Mouse (Mus musculus): ENCODE results near the gene Abca7. TPM values are rescaled to one million over a fixed set of nuclear protein-coding genes. Genes with fewer than 3 reads are reported as not detected.
A peak's percentile ranks its signal among the peaks of the same experiment; 100 is the strongest.
"Not testable (repeated sequence)": the region's sequence is repeated elsewhere in the genome, so short reads cannot be mapped to it uniquely, and the experiment has no call there.

The Abca7 gene
- polyA plus RNA-seq, 1 experiment from 2014 or later: 3.9 TPM

DNA sequence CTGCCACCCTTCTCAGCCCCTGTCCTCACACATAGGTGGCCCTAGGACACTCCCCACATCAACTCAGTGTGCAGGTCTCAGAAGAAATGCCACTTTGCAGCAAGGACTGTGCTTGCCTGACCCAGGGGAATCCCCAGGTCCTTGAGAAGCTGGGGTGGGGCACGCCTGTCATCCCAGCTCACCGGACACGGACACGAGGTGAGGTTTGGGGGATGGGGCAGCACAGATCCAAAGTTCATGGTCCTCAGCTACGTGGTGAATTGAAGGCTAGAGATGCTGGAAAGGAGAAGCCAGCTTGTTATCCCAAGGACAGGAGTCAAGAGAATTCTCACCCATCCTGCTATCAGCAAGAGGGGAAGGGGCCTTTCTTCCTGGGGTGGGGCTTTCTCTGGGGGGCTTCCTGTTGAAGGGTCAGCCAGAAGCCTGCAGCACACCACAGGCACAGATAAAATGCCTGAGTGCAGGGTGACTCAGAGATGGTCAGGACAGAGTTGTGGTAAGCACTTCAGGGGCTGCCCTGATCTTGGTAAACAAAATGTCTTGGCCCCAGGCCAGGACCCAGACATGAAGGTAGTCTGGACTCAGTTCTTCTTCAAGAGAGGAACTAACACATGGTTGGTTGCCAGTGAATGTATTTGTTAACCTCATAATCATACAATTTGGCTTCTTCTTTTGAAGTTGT, 36.6 kb downstream of the Abca7 start:
- Histone ChIP-seq H3K4me2 (ENCODE audit: low read depth, low read length, severe bottlenecking) (no peak overlapping the region), H3K27me3 (ENCODE audit: control insufficient read depth, insufficient read depth, low read length) (no peaks in the 10 kb centered on the region), H3K9me3 (ENCODE audit: control insufficient read depth, low read length) (no peaks in the 10 kb centered on the region), H3K9ac (ENCODE audit: low read length) (no peak overlapping the region), H3K4me1 (replicated peaks; ENCODE audit: control insufficient read depth, insufficient read depth, low read length) (peaks cover under 1% of the 10 kb centered on the region), H3K36me3 (ENCODE audit: control insufficient read depth, insufficient read depth, low read length) (peaks cover 5% of the 10 kb centered on the region; the same call in 1 of the 2 replicates), H3K4me3 (ENCODE audit: low read depth, low read length) (no peak overlapping the region), H3K27ac (ENCODE audit: low read depth, low read length) (no peak overlapping the region)
- WGBS: 69% methylated on average over 5 of the region's 5 CpGs
- ATAC-seq (replicated peaks; ENCODE audit: low FRiP score) (no peak), DNase-seq (ENCODE audit: low spot score) (no peak)

DNA sequence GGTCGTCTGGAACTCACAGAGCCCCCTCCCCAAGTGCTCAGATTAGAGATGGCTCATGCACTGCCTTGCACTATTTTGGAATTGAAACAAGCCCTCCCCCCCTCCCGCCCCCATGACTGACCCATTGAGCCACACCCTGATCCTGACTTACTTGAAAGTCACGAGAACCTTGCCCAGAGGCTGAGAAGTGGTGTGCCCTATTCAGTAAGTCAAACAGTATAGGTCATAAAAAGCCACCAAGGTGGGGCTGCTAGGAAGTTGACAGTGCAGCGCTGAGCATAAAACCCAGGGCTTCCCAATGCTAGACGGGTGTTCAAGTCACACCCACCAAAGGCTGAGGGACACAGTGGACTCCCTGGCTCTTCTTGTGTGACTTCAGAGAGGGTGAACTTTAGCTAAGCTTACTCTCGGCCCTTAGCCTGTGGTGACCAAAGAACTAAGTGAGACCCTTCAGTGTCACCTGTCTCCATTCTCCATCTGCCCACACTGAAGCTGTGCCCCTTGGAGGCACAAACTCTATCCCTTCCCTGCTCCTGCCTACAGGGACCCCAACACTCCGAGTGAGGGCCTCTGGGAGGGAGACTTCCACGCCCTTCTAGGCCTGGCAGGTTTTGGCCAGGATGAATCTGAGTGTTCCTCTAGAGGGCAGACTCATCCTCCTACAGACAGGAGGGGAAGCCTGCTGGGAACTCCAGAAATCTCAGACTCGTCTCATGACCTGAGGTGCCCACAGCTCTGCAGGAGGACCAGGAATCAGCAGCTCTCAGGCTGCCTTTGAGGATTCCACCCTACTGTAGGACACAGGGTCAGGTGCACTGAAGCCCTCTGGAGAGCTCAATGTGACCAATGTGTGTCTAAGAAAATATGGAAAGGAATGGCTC, 37.5 kb downstream of the Abca7 start:
- Histone ChIP-seq H3K36me3 (ENCODE audit: control insufficient read depth, insufficient read depth, low read length) (peaks cover 5% of the 10 kb centered on the region; the same call in 1 of the 2 replicates), H3K9me3 (ENCODE audit: control insufficient read depth, low read length) (no peaks in the 10 kb centered on the region), H3K9ac (ENCODE audit: low read length) (no peak overlapping the region), H3K4me3 (ENCODE audit: low read depth, low read length) (no peak overlapping the region), H3K4me2 (ENCODE audit: low read depth, low read length, severe bottlenecking) (no peak overlapping the region), H3K27me3 (ENCODE audit: control insufficient read depth, insufficient read depth, low read length) (no peaks in the 10 kb centered on the region), H3K27ac (ENCODE audit: low read depth, low read length) (no peak overlapping the region), H3K4me1 (replicated peaks; ENCODE audit: control insufficient read depth, insufficient read depth, low read length) (peaks cover 9% of the 10 kb centered on the region)
- DNase-seq (ENCODE audit: low spot score) (no peak), ATAC-seq (replicated peaks; ENCODE audit: low FRiP score) (no peak)
- 57% methylated on average over 9 of the region's 9 CpGs for WGBS

DNA sequence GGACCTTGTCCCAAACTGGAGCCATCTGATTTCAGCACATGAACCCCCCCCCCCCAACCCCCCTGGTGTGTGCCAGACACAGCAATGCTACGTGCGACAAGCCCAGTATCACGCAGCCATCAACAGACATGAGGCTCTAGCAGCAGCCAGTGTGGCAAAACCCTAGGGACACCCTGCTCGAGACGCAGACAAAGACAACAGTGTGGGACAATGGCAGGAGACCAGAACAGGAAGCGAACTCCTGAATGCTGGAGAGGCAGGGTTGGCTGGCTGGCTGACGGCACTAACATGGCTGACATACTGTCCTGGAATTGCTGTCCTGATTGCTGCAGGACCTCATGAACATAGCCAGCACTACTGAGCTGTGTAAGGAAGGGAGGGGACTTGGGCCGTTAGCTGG, 38.9 kb downstream of the Abca7 start:
- H3K9me3 ChIP-seq (ENCODE audit: control insufficient read depth, low read length): no peaks in the 10 kb centered on the region
- DNase-seq (ENCODE audit: low spot score) (no peak), ATAC-seq (replicated peaks; ENCODE audit: low FRiP score) (no peak)
- H3K4me2 ChIP-seq (ENCODE audit: low read depth, low read length, severe bottlenecking): no peak overlapping the region
- no peak overlapping the region for H3K27ac ChIP-seq (ENCODE audit: low read depth, low read length)
- WGBS: 87% methylated on average over 8 of the region's 8 CpGs
- no peak overlapping the region for H3K4me3 ChIP-seq (ENCODE audit: low read depth, low read length)
- H3K36me3 ChIP-seq (ENCODE audit: control insufficient read depth, insufficient read depth, low read length): peaks cover 5% of the 10 kb centered on the region; the same call in 1 of the 2 replicates
- H3K9ac ChIP-seq (ENCODE audit: low read length): no peak overlapping the region
- peaks cover 9% of the 10 kb centered on the region for H3K4me1 ChIP-seq (replicated peaks; ENCODE audit: control insufficient read depth, insufficient read depth, low read length)
- H3K27me3 ChIP-seq (ENCODE audit: control insufficient read depth, insufficient read depth, low read length): no peaks in the 10 kb centered on the region

DNA sequence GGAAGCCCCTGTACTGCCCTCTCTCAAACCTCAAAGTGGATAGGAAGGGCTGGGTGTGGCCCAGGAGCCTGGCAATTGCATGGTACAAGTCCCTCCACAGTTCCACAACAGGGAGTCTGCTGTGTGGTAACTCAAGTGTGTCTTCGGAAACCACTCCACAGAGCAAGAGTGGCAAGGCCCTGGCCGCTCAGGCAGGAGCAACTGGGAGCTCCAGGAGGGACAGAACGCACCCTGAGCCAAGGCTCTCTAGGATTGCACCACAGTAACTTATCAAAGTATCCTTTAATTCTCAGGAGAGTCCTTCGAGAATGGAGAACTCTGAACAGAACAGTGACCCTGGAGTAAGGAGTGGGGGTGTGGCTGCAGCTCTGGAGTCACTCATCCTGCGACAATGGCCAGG, 39.4 kb downstream of the Abca7 start:
- Histone ChIP-seq H3K27me3 (ENCODE audit: control insufficient read depth, insufficient read depth, low read length) (no peaks in the 10 kb centered on the region), H3K9me3 (ENCODE audit: control insufficient read depth, low read length) (no peaks in the 10 kb centered on the region), H3K4me3 (ENCODE audit: low read depth, low read length) (no peak overlapping the region), H3K4me1 (replicated peaks; ENCODE audit: control insufficient read depth, insufficient read depth, low read length) (peaks cover 9% of the 10 kb centered on the region), H3K27ac (ENCODE audit: low read depth, low read length) (no peak overlapping the region), H3K36me3 (ENCODE audit: control insufficient read depth, insufficient read depth, low read length) (peaks cover 5% of the 10 kb centered on the region; the same call in 1 of the 2 replicates), H3K9ac (ENCODE audit: low read length) (no peak overlapping the region), H3K4me2 (ENCODE audit: low read depth, low read length, severe bottlenecking) (no peak overlapping the region)
- DNase-seq (ENCODE audit: low spot score) (no peak), ATAC-seq (replicated peaks; ENCODE audit: low FRiP score) (no peak)
- 88% methylated on average over 5 of the region's 5 CpGs for WGBS

DNA sequence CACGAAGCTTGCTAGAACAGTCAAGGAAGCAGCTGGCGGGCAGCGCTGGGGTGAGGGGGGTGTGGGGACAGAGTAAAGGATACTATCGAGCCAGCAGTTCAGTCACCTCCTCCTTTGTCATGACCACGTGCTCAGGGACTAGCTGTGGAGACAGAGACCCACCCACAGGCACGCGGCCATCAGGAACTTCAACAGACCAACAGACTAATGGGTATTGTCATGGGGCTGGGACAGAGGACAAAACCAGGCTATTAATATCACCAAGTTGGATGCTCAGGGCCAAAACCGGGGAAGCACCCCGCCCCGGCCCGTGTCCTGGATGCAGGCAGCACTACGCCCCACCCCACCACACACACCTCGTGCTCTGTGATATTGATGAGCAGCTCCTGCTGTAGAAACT, 40.5 kb downstream of the Abca7 start:
- Histone ChIP-seq H3K36me3 (ENCODE audit: control insufficient read depth, insufficient read depth, low read length) (peaks cover 5% of the 10 kb centered on the region; the same call in 1 of the 2 replicates), H3K9me3 (ENCODE audit: control insufficient read depth, low read length) (no peaks in the 10 kb centered on the region), H3K4me2 (ENCODE audit: low read depth, low read length, severe bottlenecking) (no peak overlapping the region), H3K27ac (ENCODE audit: low read depth, low read length) (no peak overlapping the region), H3K4me3 (ENCODE audit: low read depth, low read length) (no peak overlapping the region), H3K27me3 (ENCODE audit: control insufficient read depth, insufficient read depth, low read length) (no peaks in the 10 kb centered on the region), H3K4me1 (replicated peaks; ENCODE audit: control insufficient read depth, insufficient read depth, low read length) (peaks cover 9% of the 10 kb centered on the region), H3K9ac (ENCODE audit: low read length) (no peak overlapping the region)
- ATAC-seq (replicated peaks; ENCODE audit: low FRiP score) (no peak), DNase-seq (ENCODE audit: low spot score) (no peak)
- WGBS: 92% methylated on average over 13 of the region's 13 CpGs

DNA sequence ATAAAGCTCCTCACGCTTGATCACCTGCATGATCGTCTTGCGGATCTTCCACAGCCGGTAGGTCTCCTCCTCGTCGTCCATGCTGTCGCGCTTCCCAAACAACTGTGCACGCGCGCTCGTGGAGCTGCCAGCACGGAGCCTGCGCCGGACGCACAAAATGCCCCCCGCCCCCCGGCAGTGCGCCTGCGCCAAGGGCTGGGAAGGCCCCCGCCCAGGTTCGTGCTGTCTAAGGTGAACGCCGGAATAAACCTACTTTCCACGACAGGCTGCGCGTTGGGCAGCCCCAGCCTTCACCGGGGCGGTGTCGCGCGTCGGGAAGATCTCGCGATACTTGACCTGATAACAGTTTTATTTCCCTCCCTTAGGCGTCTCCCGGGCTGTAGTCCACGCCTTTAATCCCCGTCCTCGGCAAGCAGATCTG, 43.3 kb downstream of the Abca7 start, which contains the start of gene Polr2e:
TSS of gene Polr2e (minus strand) at position 237 of the 421 bp plus-strand sequence.
- Histone ChIP-seq H3K27me3 (ENCODE audit: control insufficient read depth, insufficient read depth, low read length) (no peaks in the 10 kb centered on the region), H3K9me3 (ENCODE audit: control insufficient read depth, low read length) (no peaks in the 10 kb centered on the region), H3K36me3 (ENCODE audit: control insufficient read depth, insufficient read depth, low read length) (peaks cover 5% of the 10 kb centered on the region; the same call in 1 of the 2 replicates), H3K9ac (ENCODE audit: low read length) (peak within 1 kb of the TSS; percentile 64), H3K4me2 (ENCODE audit: low read depth, low read length, severe bottlenecking) (peak within 1 kb of the TSS; percentile 73), H3K27ac (ENCODE audit: low read depth, low read length) (no peak within 1 kb of the TSS), H3K4me1 (replicated peaks; ENCODE audit: control insufficient read depth, insufficient read depth, low read length) (peaks cover 9% of the 10 kb centered on the region), H3K4me3 (ENCODE audit: low read depth, low read length) (peak within 1 kb of the TSS; percentile 73)
- DNase-seq (ENCODE audit: low spot score): peak; percentile 99
- 0% methylated on average over 40 of the region's 40 CpGs for WGBS
- ATAC-seq (replicated peaks; ENCODE audit: low FRiP score): peak; percentile 97

DNA sequence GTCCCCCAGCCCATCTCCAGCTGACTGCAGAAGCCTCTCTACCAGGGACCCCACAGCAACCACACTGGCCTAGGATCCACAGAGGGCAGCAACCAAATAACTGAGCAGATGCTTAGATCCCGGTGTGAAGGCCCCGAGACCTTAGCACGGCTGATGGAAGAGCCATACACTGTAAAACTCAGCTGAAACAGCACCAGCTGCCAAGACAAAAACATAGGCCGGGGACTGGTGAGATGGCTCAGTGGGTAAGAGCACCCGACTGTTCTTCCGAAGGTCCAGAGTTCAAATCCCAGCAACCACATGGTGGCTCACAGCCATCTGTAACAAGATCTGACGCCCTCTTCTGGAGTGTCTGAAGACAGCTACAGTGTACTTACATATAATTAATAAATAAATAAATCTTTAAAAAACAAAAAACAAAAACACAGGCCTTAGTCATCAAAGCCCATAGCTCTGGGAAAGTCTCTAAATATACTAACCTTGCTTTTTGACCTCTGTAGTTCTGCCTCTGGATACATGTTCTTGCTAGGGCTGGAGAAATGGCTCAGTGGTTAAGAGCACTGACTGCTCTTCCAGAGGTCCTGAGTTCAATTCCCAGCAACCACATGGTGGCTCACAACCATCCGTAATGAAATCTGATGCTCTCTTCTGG, 45.2 kb downstream of the Abca7 start:
- not testable (repeated sequence) for H3K4me3 ChIP-seq (ENCODE audit: low read depth, low read length); H3K27me3 ChIP-seq (ENCODE audit: control insufficient read depth, insufficient read depth, low read length); H3K9ac ChIP-seq (ENCODE audit: low read length); H3K9me3 ChIP-seq (ENCODE audit: control insufficient read depth, low read length); H3K27ac ChIP-seq (ENCODE audit: low read depth, low read length); H3K36me3 ChIP-seq (ENCODE audit: control insufficient read depth, insufficient read depth, low read length); DNase-seq (ENCODE audit: low spot score); H3K4me1 ChIP-seq (replicated peaks; ENCODE audit: control insufficient read depth, insufficient read depth, low read length); H3K4me2 ChIP-seq (ENCODE audit: low read depth, low read length, severe bottlenecking); ATAC-seq (replicated peaks; ENCODE audit: low FRiP score)
- WGBS: 89% methylated on average over 8 of the region's 8 CpGs

DNA sequence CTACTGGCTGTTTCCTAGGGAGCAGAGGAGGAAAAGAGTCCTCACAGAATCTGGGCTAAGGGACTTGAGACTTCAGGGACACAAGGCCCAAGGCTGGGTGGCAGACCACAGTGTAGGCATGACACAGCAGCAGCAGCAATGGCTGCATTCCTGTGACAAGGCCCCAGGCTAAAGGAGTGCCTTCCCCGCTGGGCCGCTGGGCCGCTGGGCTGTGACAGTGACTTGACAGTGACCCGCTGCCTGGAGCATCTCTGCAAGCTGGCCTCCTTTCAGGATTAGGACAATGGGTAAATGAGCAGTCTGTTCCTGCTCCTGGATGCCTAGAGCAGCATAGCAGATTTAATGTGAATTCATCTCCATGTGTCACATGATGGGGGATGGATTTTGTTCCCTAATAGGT, 47.8 kb downstream of the Abca7 start:
- Histone ChIP-seq H3K27me3 (ENCODE audit: control insufficient read depth, insufficient read depth, low read length) (no peaks in the 10 kb centered on the region), H3K36me3 (ENCODE audit: control insufficient read depth, insufficient read depth, low read length) (no peaks in the 10 kb centered on the region), H3K4me1 (replicated peaks; ENCODE audit: control insufficient read depth, insufficient read depth, low read length) (peaks cover 10% of the 10 kb centered on the region; the same call in 1 of the 2 replicates), H3K4me3 (ENCODE audit: low read depth, low read length) (no peak overlapping the region), H3K27ac (ENCODE audit: low read depth, low read length) (no peak overlapping the region), H3K4me2 (ENCODE audit: low read depth, low read length, severe bottlenecking) (no peak overlapping the region), H3K9ac (ENCODE audit: low read length) (no peak overlapping the region), H3K9me3 (ENCODE audit: control insufficient read depth, low read length) (no peaks in the 10 kb centered on the region)
- 43% methylated on average over 4 of the region's 4 CpGs for WGBS
- no peak for ATAC-seq (replicated peaks; ENCODE audit: low FRiP score)
- no peak for DNase-seq (ENCODE audit: low spot score)
